8 mouse cellular contexts compared by ENCODE assay signal in the genomic region with DNA sequence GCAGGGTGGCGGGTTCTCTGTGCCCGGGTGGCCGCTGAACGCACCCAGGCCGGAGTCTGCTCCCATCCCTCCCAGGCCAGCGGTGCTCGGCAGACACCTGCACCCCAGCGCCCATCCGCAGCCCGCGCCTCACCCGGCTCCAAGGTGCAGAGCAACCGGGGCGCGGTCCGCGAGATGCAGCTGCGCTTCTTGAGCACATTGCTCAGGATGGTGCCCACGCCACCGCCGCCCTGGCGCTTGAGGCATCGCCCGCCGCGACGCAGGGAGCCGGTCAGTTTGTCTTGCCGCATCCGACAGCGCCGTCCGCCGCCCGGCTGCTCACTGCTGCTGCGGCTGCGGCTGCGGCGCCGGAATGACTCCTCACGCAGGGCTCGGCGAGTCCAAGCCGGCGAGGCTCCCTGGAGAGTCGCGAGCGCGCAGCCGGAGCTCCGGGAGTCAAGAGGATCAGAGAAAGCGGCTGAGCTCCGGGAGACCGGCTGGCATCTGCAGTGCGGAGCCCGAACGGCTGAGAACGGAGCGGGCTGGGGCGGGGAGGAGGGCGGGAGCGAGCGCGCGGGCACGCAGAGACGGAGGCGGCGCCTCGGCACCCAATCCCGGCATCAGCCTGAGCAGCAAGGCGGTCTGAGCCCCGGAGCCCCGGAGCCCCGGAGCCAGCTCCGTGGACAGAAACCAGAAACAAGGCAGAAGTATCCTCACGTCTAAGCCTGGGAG. TPM values are rescaled to one million over a fixed set of nuclear protein-coding genes. Genes with fewer than 3 reads are reported as not detected.
DNase-seq lines count a peak whose midpoint lies in the region; ATAC-seq lines count a peak whose summit lies in the region.

No protein-coding gene starts in this region.

- H3K4me1 ChIP-seq in hindbrain, embryonic 15.5 days (replicated peaks) = peaks cover 51% of the 10 kb centered on the region

- H3K4me2 ChIP-seq in hindbrain, embryonic 15.5 days = peak overlapping the region; percentile 85

- H3K9ac ChIP-seq in hindbrain, embryonic 15.5 days = peak overlapping the region; percentile 90

- no peaks in the 10 kb centered on the region for H3K36me3 ChIP-seq in hindbrain, embryonic 15.5 days

- no peaks in the 10 kb centered on the region for H3K9me3 ChIP-seq in hindbrain, embryonic 15.5 days

- under 1% methylated on average over 77 of the region's 77 CpGs for WGBS in hindbrain, embryonic 15.5 days

- peak overlapping the region; percentile 92 for H3K27ac ChIP-seq in hindbrain, embryonic 15.5 days (replicated peaks)

- ATAC-seq in hindbrain, embryonic 15.5 days (ENCODE audit: low FRiP score, low read depth) = peak; percentile 95

- peak overlapping the region; percentile 55 for H3K4me3 ChIP-seq in hindbrain, embryonic 15.5 days

- H3K27me3 ChIP-seq in hindbrain, embryonic 15.5 days = 0 out of 2 replicates have a peak, but pooled peaks cover 4% of the 10 kb centered on the region

- peak; percentile 61 for DNase-seq in T-cell, adult 2 months (ENCODE audit: low spot score)
- peak; percentile 83 for DNase-seq in cerebellum, adult 9-11 months
- peak; percentile 83 to 84 for DNase-seq in frontal cortex, postnatal 36 days (ENCODE audit: low spot score in 2 of 2)
- DNase-seq in layer of hippocampus, postnatal 36 days = peak; percentile 82 to 83
- peak; percentile 72 for DNase-seq in lung, postnatal 14 days
- peak; percentile 82 for DNase-seq in retina, adult 2 months (ENCODE audit: low read depth, low spot score)
- peak; percentile 53 for DNase-seq in urinary bladder, postnatal 14 days (ENCODE audit: low spot score)

RNA-seq across cellular contexts. Expression of a gene that starts 40.4 kb away (rescaled TPM):
- polyA plus RNA-seq in hindbrain, embryonic 15.5 days (2015; fragmentation: Nextera tagmentation; extraction: Ambion mirVana) = 14.7 and 17.3 TPM in 2 replicates
- total RNA-seq in layer of hippocampus, postnatal 36 days (2021) = 10 to 100 TPM; 32.2 to 41.7 TPM

RNA-seq across cellular contexts. Expression of a gene that starts 54.2 kb away (rescaled TPM):
- polyA plus RNA-seq in hindbrain, embryonic 15.5 days (2015; fragmentation: Nextera tagmentation; extraction: Ambion mirVana) = 41.8 and 42.5 TPM in 2 replicates
- 10 to 100 TPM; 77.8 to 80.3 TPM for total RNA-seq in layer of hippocampus, postnatal 36 days (2021)

Comparison
In these comparisons a context has a peak if more than half of its experiments do, and no peak if none do; other contexts are left out.
1. Peak in every context shown above with its lines: DNase-seq, ATAC-seq, H3K4me3 ChIP-seq and H3K27ac ChIP-seq.